Mouse (Mus musculus): ENCODE data around the gene Tpm3.

Gene Tpm3

GRCm38 (mm10) chr3:90134483-90134882, 62.0 kb downstream of the Tpm3 start:
- in situ Hi-C loops (cut with MboI, MseI), result loop anchor here (25.0 kb wide), 1 partner anchor 597 kb away; no protein-coding TSS in a partner anchor

DNA sequence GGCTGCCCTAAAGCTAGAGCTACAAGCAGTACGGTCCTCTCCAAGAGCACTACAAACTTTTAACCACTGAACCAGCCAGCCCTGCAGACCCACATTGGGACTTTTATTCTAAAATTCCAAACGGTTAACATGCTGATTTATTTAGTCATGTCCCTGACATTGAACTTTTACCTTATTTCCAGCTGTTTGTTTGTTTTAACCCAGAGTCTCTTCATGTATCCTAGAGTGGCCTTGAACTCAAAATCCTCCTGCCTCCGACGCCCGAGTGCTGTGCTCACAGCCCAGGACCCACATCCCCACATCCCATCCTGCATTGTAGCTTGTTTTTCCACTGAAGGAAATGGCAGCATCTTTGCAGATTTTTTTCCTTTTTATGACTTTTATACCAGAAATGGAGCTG, 62.5 kb downstream of the Tpm3 start:
- in situ Hi-C loops (cut with MboI, MseI), result loop anchor here (25.0 kb wide), 1 partner anchor 598 kb away; no protein-coding TSS in a partner anchor

GRCm38 (mm10) chr3:90136660-90137059, 64.2 kb downstream of the Tpm3 start:
- in situ Hi-C loops (cut with MboI, MseI), result loop anchor here (25.0 kb wide), 1 partner anchor 599 kb away; no protein-coding TSS in a partner anchor

DNA sequence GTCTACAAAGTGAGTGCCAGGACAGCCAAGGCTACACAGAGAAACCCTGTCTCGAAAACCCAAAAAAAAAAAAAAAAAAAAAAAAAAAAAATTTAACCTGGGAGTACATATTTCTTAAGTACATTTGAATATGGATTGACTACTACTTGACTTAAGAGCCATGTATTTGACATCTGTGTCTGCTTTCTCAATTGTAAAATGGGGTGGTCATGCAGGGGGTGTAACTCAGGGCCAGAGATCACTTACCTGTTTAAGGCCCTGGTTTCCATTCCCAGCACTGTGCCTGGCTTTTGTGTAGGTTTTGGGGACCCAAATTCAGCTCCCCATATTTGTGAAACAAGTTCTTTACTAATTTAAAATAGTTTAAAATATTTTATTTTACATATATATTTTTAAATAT, 65.2 kb downstream of the Tpm3 start:
- in situ Hi-C loops (cut with MboI, MseI), result loop anchor here (25.0 kb wide), 1 partner anchor 600 kb away; no protein-coding TSS in a partner anchor

GRCm38 (mm10) chr3:90139962-90140361, 67.5 kb downstream of the Tpm3 start:
- in situ Hi-C loops (cut with MboI, MseI), result loop anchor here (25.0 kb wide), 1 partner anchor 603 kb away; no protein-coding TSS in a partner anchor

DNA sequence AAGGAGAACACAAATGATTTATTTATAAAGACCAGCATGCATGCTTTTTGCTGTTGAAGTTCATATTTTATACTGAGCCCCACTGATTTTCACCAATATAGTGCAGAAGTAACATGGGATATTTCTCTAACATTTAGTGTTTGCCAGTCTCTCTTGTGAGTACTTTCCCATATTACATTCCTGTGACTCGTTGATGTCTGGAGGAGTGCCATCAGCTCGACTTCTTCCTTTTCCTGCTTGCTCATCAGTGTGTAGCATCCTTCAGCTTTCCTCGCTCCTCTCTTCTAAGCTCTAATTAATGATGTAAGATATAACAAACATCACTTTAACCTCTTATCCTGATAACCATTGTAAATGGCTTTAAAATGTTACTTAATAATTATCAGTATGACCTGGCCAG, 73.0 kb downstream of the Tpm3 start:
- in situ Hi-C loops (cut with MboI, MseI), result loop anchor here (25.0 kb wide), 1 partner anchor 608 kb away; no protein-coding TSS in a partner anchor

- in situ Hi-C loops (cut with MboI, MseI), result loop anchor here (25.0 kb wide), 1 partner anchor 609 kb away; no protein-coding TSS in a partner anchor
These were observed 74.2 kb downstream of the Tpm3 start for GRCm38 (mm10) chr3:90146651-90147050.

All from regulatory T cell (primary cell).